21 mouse cellular contexts compared by ENCODE assay signal in genomic region chr4:23744079-23744478, GRCm38 (mm10).
DNase-seq lines count a peak whose midpoint lies in the region; ATAC-seq and TF ChIP-seq lines count a peak whose summit lies in the region.
"Had no signal": no experiment of that assay in that cellular context is flagged by ENCODE, and none has a peak within 500 bp of the region (broad histone marks: within the 10 kb centered on the region; RNA-seq: fewer than 3 reads in every experiment).

No protein-coding gene starts in this region.

- H3K27ac ChIP-seq in forebrain, embryonic 14.5 days (ENCODE audit: low read depth, low read length) = no peak overlapping the region
- no peak overlapping the region for H3K27ac ChIP-seq in forebrain, embryonic 10.5 days
- H3K27ac ChIP-seq in hindbrain, embryonic 16.5 days (ENCODE audit: low read depth, low read length) = no peak overlapping the region
- no peak overlapping the region for H3K27ac ChIP-seq in hindbrain, embryonic 10.5 days
- no peak overlapping the region for H3K27ac ChIP-seq in forebrain, postnatal 0 days (ENCODE audit: low read depth, low read length)
- H3K27ac ChIP-seq: embryonic facial prominence, embryonic 15.5 days; gastrocnemius, adult 2 months; intestine, embryonic 15.5 days had no signal

- TF ChIP-seq CTCF in forebrain, postnatal 0 days (IDR thresholded peaks at IDR 0.05; ENCODE audit: low read depth) = no peak

- no peaks in the 10 kb centered on the region for H3K9me3 ChIP-seq in forebrain, embryonic 14.5 days (replicated peaks; ENCODE audit: control insufficient read depth, low read length)
- no peaks in the 10 kb centered on the region for H3K9me3 ChIP-seq in forebrain, embryonic 10.5 days
- no peaks in the 10 kb centered on the region for H3K9me3 ChIP-seq in hindbrain, embryonic 16.5 days (ENCODE audit: control insufficient read depth, low read length)
- H3K9me3 ChIP-seq in hindbrain, embryonic 10.5 days = no peaks in the 10 kb centered on the region
- H3K9me3 ChIP-seq in forebrain, postnatal 0 days (ENCODE audit: low read length) = no peaks in the 10 kb centered on the region
- H3K9me3 ChIP-seq: embryonic facial prominence, embryonic 15.5 days; heart, embryonic 12.5 days; intestine, embryonic 15.5 days had no signal

- no peaks in the 10 kb centered on the region for H3K4me1 ChIP-seq in forebrain, embryonic 14.5 days (ENCODE audit: control insufficient read depth, insufficient read depth, low read length)
- H3K4me1 ChIP-seq in forebrain, embryonic 10.5 days = no peaks in the 10 kb centered on the region
- H3K4me1 ChIP-seq in hindbrain, embryonic 16.5 days (ENCODE audit: control insufficient read depth, insufficient read depth, low read depth, low read length) = no peaks in the 10 kb centered on the region
- no peaks in the 10 kb centered on the region for H3K4me1 ChIP-seq in hindbrain, embryonic 10.5 days (replicated peaks)
- H3K4me1 ChIP-seq in forebrain, postnatal 0 days (ENCODE audit: insufficient read depth) = no peaks in the 10 kb centered on the region
- H3K4me1 ChIP-seq: embryonic facial prominence, embryonic 15.5 days; heart, embryonic 12.5 days; intestine, embryonic 15.5 days had no signal

- 24% methylated on average over 7 of the region's 7 CpGs for WGBS in forebrain, embryonic 14.5 days
- 84% methylated on average over 7 of the region's 7 CpGs for WGBS in forebrain, embryonic 10.5 days
- 51% methylated on average over 7 of the region's 7 CpGs for WGBS in hindbrain, embryonic 16.5 days
- 91% methylated on average over 7 of the region's 7 CpGs for WGBS in hindbrain, embryonic 10.5 days
- 35% methylated on average over 7 of the region's 7 CpGs for WGBS in forebrain, postnatal 0 days

- peak; percentile 42 for DNase-seq in forebrain, embryonic 14.5 days (ENCODE audit: low spot score)
- no peak for DNase-seq in forebrain, embryonic 10.5 days (ENCODE audit: extremely low spot score, low spot score)
- no peak for DNase-seq in hindbrain, embryonic 10.5 days (ENCODE audit: low spot score)
- DNase-seq in forebrain, postnatal 0 days = no peak
- DNase-seq: adrenal gland, adult 2 months; adrenal gland, postnatal 36 days; cerebellum, adult 11 months; cerebellum, adult 8-10 months; cerebellum, postnatal 14 days; embryo, embryonic 11 days; gastrocnemius, adult 2 months; gastrocnemius, postnatal 25 days; kidney, adult 18-20 months had no signal

- no peak overlapping the region for H3K4me3 ChIP-seq in forebrain, embryonic 14.5 days (ENCODE audit: low read depth, low read length)
- no peak overlapping the region for H3K4me3 ChIP-seq in forebrain, embryonic 10.5 days
- H3K4me3 ChIP-seq in hindbrain, embryonic 16.5 days (ENCODE audit: low read length) = no peak overlapping the region
- H3K4me3 ChIP-seq in hindbrain, embryonic 10.5 days = no peak overlapping the region
- no peak overlapping the region for H3K4me3 ChIP-seq in forebrain, postnatal 0 days (ENCODE audit: low read depth, low read length)
- H3K4me3 ChIP-seq: embryonic facial prominence, embryonic 15.5 days; erythroblast, embryonic 14.5 days; gastrocnemius, adult 2 months; heart, embryonic 12.5 days; intestine, embryonic 15.5 days had no signal

- no peaks in the 10 kb centered on the region for H3K36me3 ChIP-seq in forebrain, embryonic 14.5 days (ENCODE audit: control insufficient read depth, insufficient read depth, low read length)
- H3K36me3 ChIP-seq in forebrain, embryonic 10.5 days (replicated peaks) = no peaks in the 10 kb centered on the region
- H3K36me3 ChIP-seq in hindbrain, embryonic 16.5 days (ENCODE audit: control insufficient read depth, insufficient read depth, low read length) = no peaks in the 10 kb centered on the region
- no peaks in the 10 kb centered on the region for H3K36me3 ChIP-seq in hindbrain, embryonic 10.5 days
- no peaks in the 10 kb centered on the region for H3K36me3 ChIP-seq in forebrain, postnatal 0 days (ENCODE audit: insufficient read depth)
- H3K36me3 ChIP-seq: embryonic facial prominence, embryonic 15.5 days; heart, embryonic 12.5 days; intestine, embryonic 15.5 days had no signal

- H3K27me3 ChIP-seq in forebrain, embryonic 14.5 days (replicated peaks; ENCODE audit: control insufficient read depth, insufficient read depth, low read length) = no peaks in the 10 kb centered on the region
- no peaks in the 10 kb centered on the region for H3K27me3 ChIP-seq in forebrain, embryonic 10.5 days (ENCODE audit: poor library complexity, severe bottlenecking)
- H3K27me3 ChIP-seq in hindbrain, embryonic 16.5 days (replicated peaks; ENCODE audit: control insufficient read depth, insufficient read depth, low read length) = no peaks in the 10 kb centered on the region
- no peaks in the 10 kb centered on the region for H3K27me3 ChIP-seq in hindbrain, embryonic 10.5 days (ENCODE audit: insufficient read depth, poor library complexity, severe bottlenecking)
- no peaks in the 10 kb centered on the region for H3K27me3 ChIP-seq in forebrain, postnatal 0 days (ENCODE audit: insufficient read depth, low read length)
- H3K27me3 ChIP-seq: CH12.LX; embryonic facial prominence, embryonic 15.5 days; heart, embryonic 12.5 days; intestine, embryonic 15.5 days; Patski had no signal

- no peak overlapping the region for H3K9ac ChIP-seq in forebrain, embryonic 14.5 days (ENCODE audit: low read length)
- no peak overlapping the region for H3K9ac ChIP-seq in hindbrain, embryonic 16.5 days (ENCODE audit: low read depth, low read length)
- H3K9ac ChIP-seq in forebrain, postnatal 0 days = no peak overlapping the region
- H3K9ac ChIP-seq: embryonic facial prominence, embryonic 15.5 days; heart, embryonic 12.5 days; intestine, embryonic 15.5 days had no signal

- 0 out of 2 replicates have a peak overlapping the region, but pooled peaks have one; percentile 9 for H3K4me2 ChIP-seq in forebrain, embryonic 14.5 days (ENCODE audit: low read length)
- H3K4me2 ChIP-seq in hindbrain, embryonic 16.5 days (ENCODE audit: low read length) = 0 out of 2 replicates have a peak overlapping the region, but pooled peaks have one; percentile 10
- H3K4me2 ChIP-seq in forebrain, postnatal 0 days (ENCODE audit: low read depth) = 0 out of 2 replicates have a peak overlapping the region, but pooled peaks have one; percentile 10
- H3K4me2 ChIP-seq: embryonic facial prominence, embryonic 15.5 days; heart, embryonic 12.5 days; intestine, embryonic 15.5 days had no signal

- ATAC-seq in forebrain, embryonic 14.5 days = peak; percentile 42; the same call in 1 of the 2 replicates
- no peak for ATAC-seq in hindbrain, embryonic 16.5 days
- no peak for ATAC-seq in forebrain, postnatal 0 days
- no peak for ATAC-seq in activated CD4-positive, CD25-positive, alpha-beta regulatory T cell, adult 4 months
- ATAC-seq: intestine, embryonic 15.5 days; Patski had no signal
